Mouse (Mus musculus) neural tube, embryonic 11.5 days (tissue): ENCODE results near the gene Fam104a. TPM values are rescaled to one million over a fixed set of nuclear protein-coding genes. Genes with fewer than 3 reads are reported as not detected.
A peak's percentile ranks its signal among the peaks of the same experiment; 100 is the strongest.

Experiments
- ATAC-seq: fragments of 200-750 bp; cut with Nextera tagmentation; 2 replicates; pipeline ENCODE4 v1.8.0; 2017; ENCODE audit warnings: moderate number of reproducible peaks, mild to moderate bottlenecking, moderate TSS enrichment, moderate library complexity; ENCODE audit not compliant: insufficient read depth, low FRiP score, low TSS enrichment
- DNase-seq: peaks from one replicate; pipeline ENCODE4 v3.0.0-alpha.2; 2015; ENCODE audit warnings: low spot score
- H3K27ac ChIP-seq: fragments of 300-500 bp; sonication (generic); 2 replicates; pipeline ENCODE4 v1.5.1; 2014; ENCODE audit warnings: low read depth, mild to moderate bottlenecking, low read length
- H3K27me3 ChIP-seq: fragments of 300-500 bp; sonication (generic); 2 replicates; pipeline ENCODE4 v1.6.1; 2014; ENCODE audit warnings: mild to moderate bottlenecking, low read length, mixed read lengths; ENCODE audit not compliant: control insufficient read depth, insufficient read depth
- H3K36me3 ChIP-seq: fragments of 300-500 bp; sonication (generic); 2 replicates; pipeline ENCODE4 v1.6.1; 2014; ENCODE audit warnings: mild to moderate bottlenecking, low read length, moderate library complexity, mixed read lengths; ENCODE audit not compliant: control insufficient read depth, insufficient read depth
- H3K4me1 ChIP-seq: fragments of 300-500 bp; sonication (generic); 2 replicates; pipeline ENCODE4 v1.6.1; 2014; ENCODE audit warnings: low read length, mixed read lengths; ENCODE audit not compliant: control insufficient read depth, insufficient read depth
- H3K4me2 ChIP-seq: fragments of 300-500 bp; sonication (generic); 2 replicates; pipeline ENCODE4 v1.6.1; 2014; ENCODE audit warnings: low read depth, mild to moderate bottlenecking, moderate library complexity
- H3K4me3 ChIP-seq: fragments of 300-500 bp; sonication (generic); 2 replicates; pipeline ENCODE4 v1.5.1; 2014; ENCODE audit warnings: low read depth, low read length
- H3K9ac ChIP-seq: fragments of 300-500 bp; sonication (generic); 2 replicates; pipeline ENCODE4 v1.6.1; 2014; ENCODE audit warnings: mild to moderate bottlenecking, low read length
- H3K9me3 ChIP-seq: fragments of 300-500 bp; sonication (generic); 2 replicates; pipeline ENCODE4 v1.6.1; 2016; ENCODE audit warnings: low read length; ENCODE audit not compliant: control insufficient read depth
- WGBS: fragments of 180-500 bp; shearing (Covaris S2); extraction: QIAGEN DNeasy Blood & Tissue Kit; methylation state at CpG from one replicate; pipeline ENCODE4 v1.1.7; 2014; 5-methylcytosine and 5-hydroxymethylcytosine counted together
- polyA plus RNA-seq: library from polyadenylated mRNA; unstranded; fragments of >200 nt; fragmentation: Nextera tagmentation; extraction: Ambion mirVana; gene quantifications from 2 replicates; pipeline ENCODE4 v1.2.1, GENCODE M21; 2014

Gene Fam104a
- polyA plus RNA-seq, 1 experiment from 2014 or later = 57.9 TPM

- Histone ChIP-seq H3K4me3 (no peak overlapping the region), H3K36me3 (no peaks in the 10 kb centered on the region), H3K9me3 (no peaks in the 10 kb centered on the region), H3K4me1 (peaks cover 19% of the 10 kb centered on the region), H3K27ac (no peak overlapping the region), H3K27me3 (0 out of 2 replicates have a peak, but pooled peaks cover 3% of the 10 kb centered on the region), H3K9ac (peak overlapping the region; percentile 14; the same call in 1 of the 2 replicates), H3K4me2 (no peak overlapping the region)
- ATAC-seq (no peak), DNase-seq (no peak)
- 47% methylated on average over 19 of the region's 19 CpGs for WGBS
Measured at GRCm38 (mm10) chr11:113708629-113709213, 24.8 kb upstream of the Fam104a start.

GRCm38 (mm10) chr11:113705966-113706652, 22.2 kb upstream of the Fam104a start:
- no peaks in the 10 kb centered on the region for H3K9me3 ChIP-seq
- no peak overlapping the region for H3K4me2 ChIP-seq
- H3K4me3 ChIP-seq = no peak overlapping the region
- H3K36me3 ChIP-seq = no peaks in the 10 kb centered on the region
- no peak overlapping the region for H3K9ac ChIP-seq
- ATAC-seq (no peak), DNase-seq (no peak)
- 88% methylated on average over 15 of the region's 15 CpGs for WGBS
- no peak overlapping the region for H3K27ac ChIP-seq
- peaks cover 19% of the 10 kb centered on the region for H3K4me1 ChIP-seq
- H3K27me3 ChIP-seq = 0 out of 2 replicates have a peak, but pooled peaks cover 3% of the 10 kb centered on the region

DNA sequence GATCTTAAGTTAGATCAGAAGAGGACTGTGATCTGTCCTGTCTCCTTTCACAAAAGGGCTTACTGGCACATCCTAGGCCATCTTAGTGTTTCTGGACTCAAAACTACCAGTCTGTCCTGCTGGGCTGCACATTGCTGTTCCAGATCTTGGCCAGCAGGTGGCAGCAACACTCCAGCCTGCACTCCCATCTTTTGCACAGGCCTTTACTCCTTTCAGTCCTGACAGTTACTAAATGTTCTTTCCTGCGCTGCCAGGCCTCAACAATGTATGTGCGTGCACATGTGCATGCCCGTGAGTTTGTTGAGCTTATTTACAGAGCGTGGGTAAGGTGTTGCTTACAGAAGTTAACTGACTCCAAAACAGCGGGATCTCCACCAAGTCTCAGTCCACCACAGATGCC, 19.8 kb upstream of the Fam104a start:
- no peak overlapping the region for H3K4me2 ChIP-seq
- H3K4me1 ChIP-seq = no peaks in the 10 kb centered on the region
- no peaks in the 10 kb centered on the region for H3K27me3 ChIP-seq
- ATAC-seq (0 out of 2 replicates have a peak, but pooled peaks have one; percentile 23), DNase-seq (peak; percentile 80)
- H3K27ac ChIP-seq = no peak overlapping the region
- 47% methylated on average over 5 of the region's 5 CpGs for WGBS
- H3K36me3 ChIP-seq = no peaks in the 10 kb centered on the region
- H3K9ac ChIP-seq = no peak overlapping the region
- no peaks in the 10 kb centered on the region for H3K9me3 ChIP-seq
- no peak overlapping the region for H3K4me3 ChIP-seq

- Histone ChIP-seq H3K9me3 (no peaks in the 10 kb centered on the region), H3K4me2 (no peak overlapping the region), H3K27me3 (no peaks in the 10 kb centered on the region), H3K9ac (no peak overlapping the region), H3K36me3 (peaks cover 9% of the 10 kb centered on the region), H3K4me3 (no peak overlapping the region), H3K4me1 (no peaks in the 10 kb centered on the region), H3K27ac (no peak overlapping the region)
- 88% methylated on average over 7 of the region's 7 CpGs for whole genome bisulfite sequencing
- DNase-seq = no peak
- ATAC-seq = no peak
Measured at GRCm38 (mm10) chr11:113699643-113700042, 15.7 kb upstream of the Fam104a start.

- no peak overlapping the region for H3K4me2 ChIP-seq
- 81% methylated on average over 12 of the region's 12 CpGs for WGBS
- H3K9ac ChIP-seq = no peak overlapping the region
- H3K27me3 ChIP-seq = no peaks in the 10 kb centered on the region
- no peaks in the 10 kb centered on the region for H3K9me3 ChIP-seq
- ATAC-seq (no peak), DNase-seq (no peak)
- no peaks in the 10 kb centered on the region for H3K4me1 ChIP-seq
- no peak overlapping the region for H3K4me3 ChIP-seq
- peaks cover 12% of the 10 kb centered on the region for H3K36me3 ChIP-seq
- no peak overlapping the region for H3K27ac ChIP-seq
Measured at GRCm38 (mm10) chr11:113698013-113698545, 14.1 kb upstream of the Fam104a start.

- no peak for ATAC-seq
- no peak overlapping the region for H3K4me2 ChIP-seq
- no peaks in the 10 kb centered on the region for H3K4me1 ChIP-seq
- no peak for DNase-seq
- H3K9me3 ChIP-seq = no peaks in the 10 kb centered on the region
- H3K36me3 ChIP-seq = peaks cover 12% of the 10 kb centered on the region
- WGBS = 82% methylated on average over 5 of the region's 5 CpGs
- no peak overlapping the region for H3K4me3 ChIP-seq
- no peak overlapping the region for H3K9ac ChIP-seq
- no peaks in the 10 kb centered on the region for H3K27me3 ChIP-seq
- no peak overlapping the region for H3K27ac ChIP-seq
Measured at GRCm38 (mm10) chr11:113697571-113697970, 13.6 kb upstream of the Fam104a start.

- Histone ChIP-seq H3K27ac (no peak overlapping the region), H3K4me2 (no peak overlapping the region), H3K4me3 (no peak overlapping the region), H3K9me3 (no peaks in the 10 kb centered on the region), H3K4me1 (peaks cover 3% of the 10 kb centered on the region), H3K27me3 (no peaks in the 10 kb centered on the region), H3K9ac (no peak overlapping the region), H3K36me3 (peaks cover 21% of the 10 kb centered on the region)
- WGBS = 76% methylated on average over 3 of the region's 3 CpGs
- no peak for ATAC-seq
- no peak for DNase-seq
Measured at GRCm38 (mm10) chr11:113691851-113692250, 7.9 kb upstream of the Fam104a start.

DNA sequence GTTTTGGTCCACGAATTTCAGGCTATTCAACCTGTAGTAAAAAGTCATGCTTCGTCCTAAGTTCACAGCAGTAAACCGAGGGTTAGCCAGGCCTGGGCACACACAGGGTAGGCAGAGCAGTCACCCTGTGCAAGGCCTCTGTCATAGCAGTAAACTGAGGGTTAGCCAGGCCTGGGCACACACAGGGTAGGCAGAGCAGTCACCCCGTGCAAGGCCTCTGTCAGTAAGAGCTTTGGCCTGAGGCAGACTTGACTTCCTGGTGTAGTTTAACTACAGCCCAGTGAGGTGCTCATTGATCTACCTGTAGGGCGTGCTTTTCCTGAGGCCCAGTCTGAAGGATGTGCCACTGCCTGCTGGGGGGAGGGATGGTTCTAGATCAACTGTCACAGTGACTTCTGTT, 7.4 kb upstream of the Fam104a start:
- DNase-seq (no peak), ATAC-seq (no peak)
- H3K4me3 ChIP-seq = no peak overlapping the region
- peaks cover 6% of the 10 kb centered on the region for H3K4me1 ChIP-seq
- no peak overlapping the region for H3K4me2 ChIP-seq
- no peak overlapping the region for H3K27ac ChIP-seq
- no peak overlapping the region for H3K9ac ChIP-seq
- H3K36me3 ChIP-seq = peaks cover 21% of the 10 kb centered on the region
- H3K9me3 ChIP-seq = no peaks in the 10 kb centered on the region
- H3K27me3 ChIP-seq = no peaks in the 10 kb centered on the region
- WGBS = 90% methylated on average over 5 of the region's 5 CpGs

DNA sequence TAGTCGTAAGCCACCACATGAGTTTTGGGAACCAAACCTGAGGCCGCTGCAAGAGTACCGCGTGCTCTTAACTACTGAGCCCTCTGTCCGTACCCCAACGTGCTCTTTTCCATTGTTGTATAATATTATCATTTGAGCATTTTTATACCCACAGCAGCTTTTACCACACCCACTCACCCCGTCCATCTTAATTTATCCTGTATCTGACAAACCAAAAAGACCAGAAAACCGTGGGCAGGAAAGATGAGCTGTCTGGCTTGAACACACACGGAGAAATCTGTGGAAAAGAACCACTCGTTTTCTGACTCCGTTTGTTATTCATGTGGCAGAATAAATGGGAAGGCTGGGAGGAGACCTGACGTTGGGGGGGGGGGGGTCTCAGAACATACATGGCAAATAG, 6.6 kb upstream of the Fam104a start:
- no peak overlapping the region for H3K4me3 ChIP-seq
- H3K9ac ChIP-seq = no peak overlapping the region
- peaks cover 6% of the 10 kb centered on the region for H3K4me1 ChIP-seq
- H3K27ac ChIP-seq = no peak overlapping the region
- WGBS = 94% methylated on average over 12 of the region's 12 CpGs
- ATAC-seq (no peak), DNase-seq (no peak)
- H3K36me3 ChIP-seq = peaks cover 20% of the 10 kb centered on the region
- H3K27me3 ChIP-seq = no peaks in the 10 kb centered on the region
- no peaks in the 10 kb centered on the region for H3K9me3 ChIP-seq
- no peak overlapping the region for H3K4me2 ChIP-seq
